Mouse (Mus musculus) c-Kit-positive CD71-positive TER-119-negative erythroid progenitor cells, embryonic 14.5 days (primary cell): ENCODE results near the gene Plekhm1.
"Not testable (repeated sequence)": the region's sequence is repeated elsewhere in the genome, so short reads cannot be mapped to it uniquely, and the experiment has no call there.

ENCODE experiments used
- DNase-seq: peaks from one replicate; pipeline ENCODE4 v3.0.0-alpha.2; 2013; ENCODE audit warnings: low read depth

Plekhm1 gene

GRCm38 (mm10) chr11:103411981-103412949 is at the start of gene Plekhm1:
Gene Plekhm1, minus strand, starts transcription at chr11:103412687.
- DNase-seq = peak; percentile 91

DNA sequence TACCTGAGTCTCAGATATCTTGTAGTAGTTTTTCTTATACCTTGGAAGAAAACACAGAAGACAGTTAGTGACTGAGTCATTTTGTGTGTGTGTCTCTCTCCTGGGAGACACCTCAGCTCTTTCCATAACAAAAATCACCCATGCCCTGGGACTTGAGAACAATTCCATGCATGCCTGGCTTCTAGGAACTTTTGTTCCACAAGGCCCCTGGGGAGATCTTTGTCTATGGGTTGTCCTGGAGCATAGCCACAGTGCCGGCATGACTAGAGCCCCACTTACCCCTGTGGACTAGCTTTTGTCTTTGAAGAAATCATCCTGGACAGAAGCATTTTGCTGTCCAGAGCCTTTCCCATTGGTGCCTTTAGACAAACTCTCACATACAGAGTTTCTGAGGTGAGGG is 38.6 kb upstream of the Plekhm1 start:
- not testable (repeated sequence) for DNase-seq

DNA sequence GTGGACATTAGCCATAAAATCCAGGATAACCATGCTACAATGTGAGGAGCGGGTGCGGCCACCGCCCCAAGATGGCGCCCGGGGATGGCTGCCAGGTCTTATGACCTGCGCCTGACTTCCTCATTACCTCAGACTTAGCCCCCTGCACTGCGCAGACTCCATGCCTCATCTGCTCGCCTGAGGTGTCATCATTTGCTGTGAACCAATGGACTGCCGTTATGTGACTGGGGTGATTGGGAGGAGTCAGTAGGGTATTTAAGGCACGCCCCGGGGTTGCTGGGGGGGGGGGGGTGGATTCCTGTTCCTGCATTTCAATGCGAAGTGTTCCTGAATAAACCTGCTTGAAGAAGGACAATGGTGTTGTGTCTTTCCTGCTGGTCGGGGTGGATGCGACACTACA is 37.2 kb upstream of the Plekhm1 start:
- DNase-seq = not testable (repeated sequence)

DNA sequence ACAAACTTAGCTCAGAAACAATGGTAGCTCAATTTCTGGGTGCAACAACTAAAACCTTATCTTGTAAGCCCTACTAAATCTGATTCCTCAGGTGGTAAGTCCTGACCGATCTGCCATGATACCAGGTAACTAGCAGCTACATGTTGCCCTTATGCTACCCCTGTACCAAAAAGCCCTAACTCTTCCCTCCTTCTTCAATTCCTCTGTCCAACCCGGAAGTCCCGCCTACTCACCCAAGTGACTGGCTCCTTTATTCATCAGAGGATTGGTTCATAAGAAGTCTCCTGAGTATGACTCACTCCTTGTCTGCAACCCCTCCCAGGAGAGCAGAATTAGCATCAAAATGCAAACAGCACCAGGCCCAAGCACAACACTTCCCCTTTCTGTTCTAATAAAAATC is 31.2 kb upstream of the Plekhm1 start:
- no peak for DNase-seq

- DNase-seq = no peak
Observed at GRCm38 (mm10) chr11:103436282-103436681, 23.8 kb upstream of the Plekhm1 start.

GRCm38 (mm10) chr11:103425031-103425430 is 12.5 kb upstream of the Plekhm1 start:
- DNase-seq = no peak

DNA sequence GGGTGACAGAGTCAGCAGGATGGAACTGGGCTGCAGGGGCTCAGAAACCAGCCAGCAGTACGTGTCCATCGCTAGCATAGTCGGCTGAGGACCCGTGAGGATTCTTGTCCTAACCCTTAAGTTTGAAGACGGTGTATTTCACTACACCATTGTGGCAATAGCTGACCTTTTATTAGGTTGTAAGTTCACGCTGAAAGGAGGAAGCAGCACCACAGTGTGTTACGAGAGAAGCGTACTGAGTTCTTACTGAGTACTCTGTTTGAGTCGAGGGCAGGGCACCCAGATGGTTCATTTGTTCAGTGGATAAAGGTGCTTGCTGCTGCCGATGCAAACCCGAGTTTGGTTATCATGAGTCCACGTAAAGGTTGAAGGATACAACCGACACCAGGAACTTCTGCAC is 7.2 kb upstream of the Plekhm1 start:
- DNase-seq = no peak

DNA sequence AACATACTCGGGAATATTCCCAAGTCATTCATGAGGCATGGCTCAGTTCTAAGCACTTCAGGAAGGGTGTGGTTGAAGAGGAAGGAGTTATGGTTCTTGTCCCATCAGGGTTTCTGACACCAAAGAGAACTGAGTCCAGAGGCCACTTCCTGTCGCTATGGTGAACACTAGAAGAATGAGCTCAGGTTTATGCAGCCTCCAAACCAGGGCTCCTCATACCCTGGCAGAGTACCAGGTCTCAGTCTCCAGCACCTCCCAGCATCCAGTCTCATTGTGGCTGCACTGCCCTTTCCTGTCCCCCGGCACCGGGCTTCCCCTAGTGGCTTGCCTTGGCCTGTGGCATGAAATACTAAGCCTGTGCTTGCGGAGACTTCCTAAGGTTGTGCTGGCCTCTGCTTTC is 6.7 kb upstream of the Plekhm1 start:
- DNase-seq = no peak

GRCm38 (mm10) chr11:103413516-103413915 is 1.0 kb upstream of the Plekhm1 start:
- DNase-seq = no peak

DNA sequence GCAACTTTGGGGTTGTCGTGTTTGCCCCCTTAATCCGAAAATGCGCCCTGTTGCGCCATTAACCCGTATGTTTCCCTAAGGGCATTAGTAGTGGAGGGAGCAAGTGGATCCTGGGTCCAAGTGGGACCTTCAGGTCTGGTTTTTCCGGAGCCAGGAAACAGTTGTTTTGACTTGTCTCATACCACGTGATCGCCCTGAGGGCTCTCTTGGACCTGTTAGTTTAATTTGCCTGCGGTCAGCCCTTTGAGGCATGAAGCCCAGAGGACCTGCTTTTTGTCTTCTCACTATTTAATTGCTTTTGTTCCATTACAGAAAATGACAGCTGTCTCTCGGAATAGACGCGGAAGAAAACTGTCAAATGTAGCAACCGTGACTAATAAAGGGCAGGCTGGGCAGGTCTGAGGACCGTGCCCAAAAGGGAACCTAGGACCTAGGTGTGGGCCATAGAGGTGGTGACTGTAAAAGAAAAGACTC is 500 bp upstream of the Plekhm1 start:
- no peak for DNase-seq

DNA sequence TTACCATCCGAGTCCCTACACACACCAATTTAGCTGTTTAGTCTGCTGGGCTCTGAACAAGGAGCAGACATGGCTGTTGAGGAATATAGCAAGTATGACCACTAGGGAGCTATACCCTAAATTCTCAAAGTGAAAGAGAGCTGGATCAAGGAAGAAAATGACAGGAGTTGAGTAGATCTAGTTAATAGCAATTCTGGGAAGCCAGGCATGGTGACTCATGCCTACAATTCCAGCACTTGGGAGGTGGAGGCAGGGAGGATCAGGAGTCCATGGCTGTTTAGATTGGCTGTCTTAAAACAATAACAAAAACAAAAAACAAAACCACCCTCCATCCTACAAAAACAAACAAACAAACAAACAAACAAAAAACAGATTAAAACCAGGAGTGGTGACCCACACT is 1.2 kb downstream of the Plekhm1 start:
- DNase-seq = no peak

GRCm38 (mm10) chr11:103408880-103409279 is 3.6 kb downstream of the Plekhm1 start:
- DNase-seq = no peak

DNA sequence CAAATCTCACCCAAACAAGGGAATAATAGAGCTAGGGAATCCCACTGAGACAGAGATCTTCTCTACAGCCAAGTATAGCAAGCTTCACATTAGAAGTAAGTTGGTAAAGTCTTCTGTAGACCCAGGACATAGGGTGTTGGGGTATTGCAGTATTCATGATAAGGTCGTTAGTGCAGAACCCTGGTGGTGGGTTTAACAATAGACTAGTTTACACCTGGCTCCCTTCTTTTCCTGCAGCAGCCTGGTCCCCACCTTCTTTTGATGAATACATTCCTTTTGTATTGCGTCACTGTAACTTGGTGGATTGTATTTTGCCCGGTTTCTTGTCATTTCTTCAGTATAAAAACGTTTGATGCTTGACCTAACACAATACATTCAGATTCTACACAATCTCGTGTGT is 5.4 kb downstream of the Plekhm1 start:
- not testable (repeated sequence) for DNase-seq

DNA sequence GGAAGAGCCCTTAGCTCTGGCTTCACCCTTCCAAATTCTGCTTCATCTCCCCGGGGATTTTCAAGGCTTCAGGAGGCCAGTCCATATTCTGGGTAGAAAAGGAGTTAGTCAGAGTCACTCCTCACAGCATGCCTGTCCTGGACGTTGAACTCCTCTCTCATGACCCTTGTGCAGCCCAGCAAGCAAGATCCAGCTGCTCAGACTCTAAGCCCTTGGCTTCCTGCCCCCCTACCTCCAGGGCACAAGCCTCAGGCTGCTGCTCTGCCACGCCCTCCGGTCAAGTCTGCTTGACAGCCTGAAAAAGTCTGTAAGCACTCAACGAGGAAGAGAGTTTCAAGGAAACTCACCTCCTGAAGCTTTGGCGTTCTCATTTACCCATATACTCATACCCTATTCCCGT is 5.9 kb downstream of the Plekhm1 start:
- DNase-seq = no peak

GRCm38 (mm10) chr11:103405814-103406213 is 6.7 kb downstream of the Plekhm1 start:
- DNase-seq = no peak

DNA sequence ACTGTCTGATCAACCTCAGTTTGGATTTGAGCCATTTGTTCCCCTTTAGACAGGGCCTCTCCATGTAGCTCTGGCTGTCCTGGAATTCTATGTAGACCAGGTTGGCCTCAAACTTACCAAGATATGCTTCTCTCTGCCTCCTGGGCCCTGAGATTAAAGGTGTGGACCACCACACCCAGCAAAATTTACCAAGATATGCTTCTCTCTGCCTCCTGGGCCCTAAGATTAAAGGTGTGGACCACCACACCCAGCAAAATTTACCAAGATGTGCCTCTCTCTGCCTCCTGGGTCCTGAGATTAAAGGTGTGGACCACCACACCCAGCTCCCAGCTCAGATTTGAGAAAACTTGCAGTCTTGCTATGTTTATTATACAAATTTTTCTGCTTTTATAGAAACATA is 7.9 kb downstream of the Plekhm1 start:
- DNase-seq = no peak

DNA sequence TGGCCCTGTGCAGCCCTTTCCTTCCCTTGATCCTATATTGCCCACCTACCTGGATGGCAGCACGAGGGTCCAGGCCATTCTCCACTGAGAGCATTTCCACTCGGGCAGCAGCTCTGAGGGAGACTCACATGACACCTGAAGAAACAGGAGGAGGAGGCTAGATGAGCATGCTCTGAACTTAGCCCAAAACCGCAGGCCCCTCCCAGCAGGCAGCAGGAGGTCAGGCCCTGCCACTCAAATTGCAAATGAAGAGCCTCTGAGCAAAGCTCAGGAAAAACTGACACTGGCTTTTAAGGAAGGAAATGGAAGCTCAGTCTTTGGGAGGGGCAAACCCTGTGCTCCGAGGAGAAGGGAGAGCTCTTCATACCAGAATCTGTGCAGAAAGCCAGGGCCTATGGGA is 8.7 kb downstream of the Plekhm1 start:
- DNase-seq = no peak

DNA sequence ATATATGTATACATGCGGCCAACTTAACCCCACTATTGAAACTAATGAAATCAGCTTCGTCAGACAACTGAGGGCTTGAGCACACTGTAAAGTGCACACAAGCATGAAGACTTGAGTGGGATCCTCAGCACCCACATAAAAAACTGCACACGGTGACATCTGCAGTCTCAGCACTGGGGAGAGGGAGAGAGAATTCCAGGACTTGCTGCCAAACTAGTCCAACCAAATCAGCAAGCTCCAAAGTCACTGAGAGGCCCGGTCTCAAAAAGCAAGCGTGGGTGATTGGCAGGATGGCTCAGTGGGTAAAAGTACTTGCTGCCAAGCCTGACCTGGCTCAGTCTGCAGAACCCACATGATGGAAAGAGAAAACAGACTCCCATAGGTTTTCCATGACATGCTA is 9.7 kb downstream of the Plekhm1 start:
- DNase-seq = no peak

DNA sequence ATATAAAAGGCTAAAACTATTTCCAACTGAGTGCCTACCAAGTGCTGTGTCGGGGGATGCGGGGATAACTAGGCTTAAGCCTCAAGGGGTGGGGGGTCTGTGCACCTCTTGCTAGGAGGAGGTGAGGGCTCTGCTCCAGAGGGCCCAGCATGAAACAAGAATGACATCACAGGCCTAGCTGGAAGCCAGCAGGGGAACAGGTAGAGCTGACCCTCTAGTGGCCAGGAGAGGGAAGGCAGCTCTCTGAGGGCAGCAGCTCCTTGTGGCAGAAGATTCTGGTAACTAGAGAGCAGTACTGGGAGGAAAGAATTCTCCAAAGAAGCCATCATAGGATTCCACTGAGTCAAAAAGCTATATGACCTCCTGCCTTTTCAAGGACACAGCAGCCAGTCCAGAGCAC is 10.3 kb downstream of the Plekhm1 start:
- no peak for DNase-seq

GRCm38 (mm10) chr11:103399986-103400385 is 12.5 kb downstream of the Plekhm1 start:
- no peak for DNase-seq

DNA sequence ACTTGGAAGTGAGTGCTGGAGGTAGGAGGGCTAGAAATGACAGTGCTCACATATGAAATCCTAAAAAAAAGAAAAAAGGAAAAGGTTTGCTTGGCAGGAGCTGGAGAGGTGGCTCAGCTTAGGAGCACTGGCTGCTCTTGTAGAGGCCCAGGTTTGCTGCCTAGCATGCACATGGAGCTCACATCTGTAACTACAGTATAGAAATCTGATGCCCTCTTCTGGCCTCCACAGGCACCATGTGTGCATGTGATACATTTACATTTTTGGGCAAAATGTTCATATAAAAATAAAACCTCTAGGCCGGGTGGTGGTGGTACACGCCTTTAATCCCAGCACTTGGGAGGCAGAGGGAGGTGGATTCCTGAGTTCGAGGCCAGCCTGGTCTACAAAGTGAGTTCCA is 13.4 kb downstream of the Plekhm1 start:
- DNase-seq = no peak

DNA sequence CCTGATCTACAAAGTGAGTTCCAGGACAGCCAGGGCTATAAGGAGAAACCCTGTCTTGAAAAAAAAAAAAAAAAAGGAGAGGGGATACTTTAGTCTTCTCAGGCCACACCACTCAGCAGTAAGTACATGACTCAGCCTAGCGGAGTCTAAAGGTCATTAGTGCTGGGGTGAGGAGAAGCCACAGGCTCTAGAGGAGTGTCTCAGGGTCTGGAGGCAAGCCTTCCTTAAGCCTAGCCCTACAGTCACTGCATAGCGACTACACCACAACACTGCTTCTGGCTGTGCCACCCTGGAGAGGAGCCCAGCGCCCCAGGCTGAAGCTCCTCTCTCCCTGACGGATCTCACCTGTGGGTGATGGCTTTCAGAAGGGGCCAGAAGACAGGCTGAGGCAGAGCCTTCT is 15.8 kb downstream of the Plekhm1 start:
- no peak for DNase-seq

- DNase-seq = no peak
Observed at GRCm38 (mm10) chr11:103396236-103396635, 16.3 kb downstream of the Plekhm1 start.

- DNase-seq = no peak
Observed at GRCm38 (mm10) chr11:103394604-103395003, 17.9 kb downstream of the Plekhm1 start.
